Mouse (Mus musculus): ENCODE results near the gene AA986860. TPM values are rescaled to one million over a fixed set of nuclear protein-coding genes. Genes with fewer than 3 reads are reported as not detected.
A peak's percentile ranks its signal among the peaks of the same experiment; 100 is the strongest.

AA986860 gene
- 0.33 and 0.45 TPM in 2 replicates for polyA plus RNA-seq (2016; fragmentation: Nextera tagmentation; extraction: Ambion mirVana)

DNA sequence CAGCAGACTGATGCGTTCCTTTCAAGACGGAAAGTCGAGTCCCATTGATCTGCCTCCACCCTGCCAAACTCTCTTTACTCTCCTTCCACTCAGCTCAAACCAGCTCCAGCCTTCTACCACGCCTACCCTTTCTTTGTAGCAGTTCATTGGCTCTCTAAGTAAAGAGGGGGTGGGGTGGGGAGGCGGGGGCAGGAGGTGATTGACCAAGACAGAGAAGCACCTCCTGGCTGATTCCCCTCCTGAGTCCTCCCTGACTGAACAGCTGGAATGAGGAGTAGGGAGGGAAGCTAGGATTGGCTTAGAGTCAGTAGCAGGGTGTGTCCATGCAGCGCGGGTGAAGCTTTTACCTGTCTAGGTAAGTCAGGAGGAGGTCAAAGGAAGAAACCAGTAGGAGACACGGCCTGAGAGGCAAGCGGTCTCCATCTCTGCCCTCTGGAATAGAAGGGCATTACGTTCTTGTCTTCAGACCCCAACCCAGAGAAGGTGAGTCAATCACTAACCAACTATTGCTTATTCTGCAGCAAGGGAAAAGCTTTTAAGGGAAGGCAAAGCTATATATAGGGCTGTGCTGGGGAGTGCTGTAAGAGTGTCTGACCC lies at the start of gene AA986860:
AA986860 (plus strand) TSS at position 236 of the 597 bp plus-strand sequence.
- Histone ChIP-seq H3K4me2 (peak within 1 kb of the TSS; percentile 31), H3K9me3 (no peaks in the 10 kb centered on the region), H3K27me3 (no peaks in the 10 kb centered on the region), H3K4me3 (replicated peaks) (no peak within 1 kb of the TSS), H3K9ac (no peak within 1 kb of the TSS), H3K4me1 (peaks cover 9% of the 10 kb centered on the region), H3K27ac (no peak within 1 kb of the TSS), H3K36me3 (replicated peaks) (no peaks in the 10 kb centered on the region)
- peak; percentile 53; the same call in 1 of the 2 replicates for ATAC-seq (ENCODE audit: low FRiP score)
- WGBS: 5% methylated on average over 10 of the region's 10 CpGs

DNA sequence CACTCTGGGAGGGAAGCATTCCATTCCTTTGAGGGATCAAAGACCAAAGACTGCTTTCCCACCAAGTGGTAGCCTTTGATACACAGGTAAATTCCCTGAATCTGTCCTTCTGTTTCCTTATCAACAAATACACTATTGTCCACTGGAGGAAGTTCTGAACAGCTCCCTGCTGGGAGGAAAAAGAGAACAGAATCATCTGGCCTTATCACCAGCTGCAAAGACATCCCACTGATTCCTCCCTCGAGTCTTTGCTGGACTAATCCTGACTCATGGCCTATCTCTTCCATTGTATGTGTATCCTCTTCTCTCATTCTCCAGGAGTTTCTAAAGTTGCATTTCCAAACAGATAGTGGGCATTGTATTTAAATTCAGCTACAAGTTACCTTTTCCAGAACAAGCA lies 47.9 kb upstream of the AA986860 start:
- Histone ChIP-seq H3K9me3 (0 out of 2 replicates have a peak, but pooled peaks cover 3% of the 10 kb centered on the region), H3K4me3 (replicated peaks) (no peak overlapping the region), H3K27ac (no peak overlapping the region), H3K4me1 (no peaks in the 10 kb centered on the region), H3K27me3 (no peaks in the 10 kb centered on the region), H3K36me3 (replicated peaks) (no peaks in the 10 kb centered on the region), H3K9ac (no peak overlapping the region), H3K4me2 (no peak overlapping the region)
- 33% methylated on average over 1 of the region's 1 CpGs for WGBS
- no peak for ATAC-seq (ENCODE audit: low FRiP score)

DNA sequence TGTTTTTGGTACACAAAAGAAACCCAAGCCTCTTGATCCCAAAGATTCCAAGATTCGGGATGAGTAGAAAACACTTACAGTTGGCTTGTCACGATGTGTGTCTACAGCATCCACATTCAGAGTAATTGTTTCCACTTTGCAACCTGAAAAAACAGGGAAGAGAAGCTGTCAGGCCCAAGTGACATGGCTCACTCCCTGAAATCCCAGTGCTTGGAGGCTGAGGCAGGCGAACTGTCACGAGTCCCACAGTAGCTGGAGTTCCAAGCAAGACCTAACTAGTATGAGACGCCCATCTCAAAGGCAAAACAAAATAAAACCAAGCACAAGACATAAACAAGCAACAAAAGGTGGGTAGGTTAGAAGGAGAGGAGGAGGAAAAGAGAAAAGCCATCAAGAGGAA lies 33.2 kb upstream of the AA986860 start:
- Histone ChIP-seq H3K4me1 (no peaks in the 10 kb centered on the region), H3K9ac (no peak overlapping the region), H3K36me3 (replicated peaks) (peaks cover 59% of the 10 kb centered on the region), H3K9me3 (no peaks in the 10 kb centered on the region), H3K27ac (no peak overlapping the region), H3K27me3 (no peaks in the 10 kb centered on the region), H3K4me3 (replicated peaks) (no peak overlapping the region), H3K4me2 (no peak overlapping the region)
- 89% methylated on average over 5 of the region's 5 CpGs for WGBS
- ATAC-seq (ENCODE audit: low FRiP score): no peak

DNA sequence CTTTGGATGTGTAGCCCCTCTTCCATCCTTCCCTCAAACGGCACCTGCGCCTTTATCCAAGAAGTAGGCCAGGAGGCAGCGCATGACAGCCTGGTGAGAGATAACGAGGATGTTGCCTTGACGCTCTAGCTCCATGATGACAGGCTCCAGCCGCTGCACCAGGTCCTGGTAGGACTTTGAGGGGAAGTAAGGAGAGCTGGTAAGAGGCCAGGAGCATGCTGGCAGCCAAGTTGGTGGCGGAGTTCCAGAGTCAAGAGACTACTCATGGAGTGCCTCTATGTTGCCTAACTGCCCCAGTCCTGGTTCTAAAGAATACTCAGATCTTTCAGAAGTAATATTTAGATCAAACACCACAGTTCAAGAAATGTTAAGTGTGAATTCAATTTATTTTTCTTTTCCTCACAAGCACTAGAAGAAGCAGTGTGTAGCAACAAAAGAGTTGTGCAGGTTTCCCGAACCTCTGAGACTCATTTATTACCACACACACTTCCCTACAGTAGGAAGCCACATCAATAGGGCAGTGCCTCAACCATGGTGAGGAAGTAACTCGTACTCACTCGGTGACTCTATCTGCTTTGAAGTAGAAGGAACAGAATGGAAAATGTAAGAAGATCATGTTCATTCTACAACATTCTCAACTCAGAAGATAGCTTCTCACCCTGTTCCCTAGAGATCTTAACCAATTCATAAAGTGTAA lies 31.7 kb upstream of the AA986860 start:
- Histone ChIP-seq H3K36me3 (replicated peaks) (peaks cover 59% of the 10 kb centered on the region), H3K4me2 (no peak overlapping the region), H3K9me3 (no peaks in the 10 kb centered on the region), H3K27me3 (no peaks in the 10 kb centered on the region), H3K4me3 (replicated peaks) (no peak overlapping the region), H3K27ac (no peak overlapping the region), H3K4me1 (no peaks in the 10 kb centered on the region), H3K9ac (no peak overlapping the region)
- WGBS: 88% methylated on average over 10 of the region's 10 CpGs
- no peak for ATAC-seq (ENCODE audit: low FRiP score)

DNA sequence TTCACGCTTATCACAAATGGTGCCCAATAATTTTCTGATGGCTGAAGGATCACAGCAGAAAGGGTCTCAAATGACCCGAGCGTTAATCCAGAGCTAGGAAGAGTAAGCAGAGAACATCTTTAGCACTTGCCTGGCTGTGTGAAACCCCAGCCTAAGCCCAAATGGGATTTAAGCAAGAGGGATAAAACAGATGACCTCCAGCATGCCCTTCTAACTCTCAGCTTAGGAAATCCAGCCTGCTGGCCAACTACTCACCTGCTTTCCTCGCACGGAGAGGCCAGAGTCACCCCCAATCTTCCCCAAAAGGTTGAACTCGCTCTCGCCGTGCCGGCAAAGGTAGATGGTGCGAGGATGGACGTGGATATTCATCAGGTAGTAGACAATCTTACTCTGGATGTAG lies 29.8 kb upstream of the AA986860 start:
- WGBS: 97% methylated on average over 11 of the region's 11 CpGs
- H3K36me3 ChIP-seq (replicated peaks): peaks cover 62% of the 10 kb centered on the region
- no peak overlapping the region for H3K9ac ChIP-seq
- no peaks in the 10 kb centered on the region for H3K4me1 ChIP-seq
- H3K27me3 ChIP-seq: no peaks in the 10 kb centered on the region
- no peak for ATAC-seq (ENCODE audit: low FRiP score)
- no peak overlapping the region for H3K27ac ChIP-seq
- no peak overlapping the region for H3K4me2 ChIP-seq
- no peaks in the 10 kb centered on the region for H3K9me3 ChIP-seq
- no peak overlapping the region for H3K4me3 ChIP-seq (replicated peaks)

DNA sequence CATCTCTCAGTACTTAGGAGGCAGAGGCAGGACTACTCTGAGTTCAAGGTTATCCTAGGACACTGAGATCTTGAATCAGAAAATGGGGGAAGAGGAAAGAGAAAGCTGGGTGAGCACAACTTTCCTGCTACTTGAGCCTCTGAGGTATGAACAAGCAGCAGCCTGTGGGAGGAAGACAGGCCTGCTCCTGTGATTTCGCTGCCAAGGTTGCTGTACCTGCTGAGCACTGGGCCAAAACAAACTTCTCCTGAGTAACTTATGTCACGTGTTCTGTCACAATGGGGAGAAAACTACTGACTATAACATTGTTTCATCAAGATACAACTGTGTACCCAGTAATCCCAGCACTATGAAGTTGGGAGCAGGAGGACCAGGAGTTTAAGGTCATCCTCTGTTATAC lies 28.2 kb upstream of the AA986860 start:
- no peak overlapping the region for H3K4me3 ChIP-seq (replicated peaks)
- no peak overlapping the region for H3K4me2 ChIP-seq
- H3K36me3 ChIP-seq (replicated peaks): peaks cover 52% of the 10 kb centered on the region
- WGBS: 84% methylated on average over 2 of the region's 2 CpGs
- H3K9me3 ChIP-seq: no peaks in the 10 kb centered on the region
- no peak overlapping the region for H3K27ac ChIP-seq
- ATAC-seq (ENCODE audit: low FRiP score): no peak
- no peaks in the 10 kb centered on the region for H3K27me3 ChIP-seq
- no peaks in the 10 kb centered on the region for H3K4me1 ChIP-seq
- H3K9ac ChIP-seq: no peak overlapping the region

DNA sequence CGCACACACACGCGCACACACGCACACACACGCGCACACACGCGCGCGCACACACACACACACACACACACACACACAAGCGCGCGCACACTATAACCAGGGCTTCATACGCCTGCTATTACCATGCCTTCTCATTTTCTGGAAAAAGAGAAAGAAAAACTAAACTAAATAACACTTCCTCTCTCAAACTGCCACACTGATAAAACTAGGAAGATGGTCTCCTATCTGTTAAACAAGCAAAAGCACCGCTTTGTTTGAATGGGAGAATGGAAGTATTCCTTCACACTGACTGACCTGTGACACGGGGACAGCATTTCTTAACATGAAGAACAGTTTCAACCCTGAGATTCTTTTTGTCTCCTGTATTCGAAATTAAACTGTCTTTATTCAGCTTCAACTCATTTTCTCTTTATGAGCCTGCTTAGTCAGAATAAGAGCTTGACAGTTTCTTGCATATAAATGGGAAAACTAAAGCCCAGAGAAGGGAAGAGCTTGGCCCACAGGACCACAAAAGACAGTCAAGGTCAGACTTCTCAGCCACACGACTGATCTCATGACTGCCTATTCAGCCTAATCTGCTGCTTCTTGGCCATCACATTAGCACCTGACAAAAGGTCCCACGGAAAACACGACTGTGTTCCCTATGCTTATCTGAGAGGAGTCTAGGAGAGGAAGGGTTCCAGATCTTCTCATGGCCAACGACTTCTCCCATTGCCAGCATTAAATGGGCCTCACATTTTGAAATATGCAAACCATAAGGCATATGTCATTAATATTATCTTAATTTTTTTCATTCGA lies 21.3 kb upstream of the AA986860 start:
- Histone ChIP-seq H3K36me3 (replicated peaks) (peaks cover 14% of the 10 kb centered on the region), H3K4me1 (peaks cover 6% of the 10 kb centered on the region; the same call in 1 of the 2 replicates), H3K9ac (no peak overlapping the region), H3K4me3 (replicated peaks) (no peak overlapping the region), H3K27ac (no peak overlapping the region), H3K4me2 (no peak overlapping the region), H3K27me3 (no peaks in the 10 kb centered on the region), H3K9me3 (no peaks in the 10 kb centered on the region)
- no peak for ATAC-seq (ENCODE audit: low FRiP score)
- WGBS: 89% methylated on average over 22 of the region's 22 CpGs

DNA sequence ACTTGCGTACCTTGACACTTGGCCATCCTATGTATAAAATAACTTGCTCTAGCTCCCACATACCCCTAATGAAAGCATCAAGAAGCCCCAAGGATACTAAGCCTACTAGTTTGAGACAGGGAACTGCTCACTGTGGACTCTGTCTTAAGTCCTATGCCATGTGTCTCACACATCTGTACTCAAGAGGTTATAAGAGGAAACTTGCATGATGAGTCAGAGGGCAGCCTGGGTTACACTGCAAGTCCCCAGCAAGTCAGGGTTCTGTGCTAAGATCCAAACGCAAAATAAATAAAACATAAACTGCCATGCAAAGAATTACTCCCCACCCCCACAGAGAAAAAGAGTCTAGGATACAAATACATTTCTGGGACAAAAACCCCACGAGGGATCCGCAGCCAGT lies 17.7 kb upstream of the AA986860 start:
- Histone ChIP-seq H3K36me3 (replicated peaks) (peaks cover under 1% of the 10 kb centered on the region; the same call in 1 of the 2 replicates), H3K27me3 (no peaks in the 10 kb centered on the region), H3K4me2 (no peak overlapping the region), H3K9ac (no peak overlapping the region), H3K9me3 (no peaks in the 10 kb centered on the region), H3K27ac (no peak overlapping the region), H3K4me3 (replicated peaks) (no peak overlapping the region), H3K4me1 (peaks cover 19% of the 10 kb centered on the region)
- 73% methylated on average over 4 of the region's 4 CpGs for WGBS
- ATAC-seq (ENCODE audit: low FRiP score): no peak

DNA sequence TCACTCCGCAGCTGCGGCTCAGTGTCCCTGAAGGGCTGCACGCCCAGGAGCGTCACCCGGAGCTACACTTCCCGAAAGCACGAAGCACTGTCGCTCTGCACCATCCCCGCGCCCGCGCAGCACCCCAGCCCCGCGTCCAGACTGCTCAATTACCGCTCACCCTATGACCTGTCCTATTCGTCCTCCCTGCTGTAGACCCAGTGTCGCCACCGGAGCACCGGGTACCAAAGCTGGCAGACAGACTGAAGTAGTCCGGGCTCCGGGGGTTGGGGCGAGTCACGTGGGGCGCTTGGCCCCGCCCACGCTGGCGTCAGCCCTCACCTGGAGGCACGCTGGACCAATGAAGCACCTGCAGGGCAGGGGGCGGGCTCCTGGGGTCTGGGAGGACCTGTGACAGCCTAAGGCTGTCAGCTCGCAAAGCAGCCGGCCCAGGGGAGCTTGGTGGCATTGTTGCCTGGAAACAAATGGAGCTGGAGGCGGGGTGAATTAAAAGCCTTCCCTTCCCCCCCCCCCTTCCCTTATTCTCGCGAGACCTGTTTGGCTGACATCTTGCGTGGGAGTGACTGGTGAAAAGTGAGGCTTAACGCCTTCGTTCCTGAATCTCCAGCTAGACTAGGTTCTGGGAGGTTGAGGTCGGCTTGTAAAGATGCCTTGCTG lies 16.1 kb upstream of the AA986860 start, which contains the start of gene Gm29427:
Gm29427 (minus strand) TSS at position 239 of the 657 bp plus-strand sequence.
- no peaks in the 10 kb centered on the region for H3K27me3 ChIP-seq
- H3K27ac ChIP-seq: peak within 1 kb of the TSS; percentile 81
- ATAC-seq (ENCODE audit: low FRiP score): peak; percentile 92
- H3K36me3 ChIP-seq (replicated peaks): peaks cover 6% of the 10 kb centered on the region; the same call in 1 of the 2 replicates
- peak within 1 kb of the TSS; percentile 95 for H3K9ac ChIP-seq
- H3K4me3 ChIP-seq (replicated peaks): peak within 1 kb of the TSS; percentile 87
- H3K4me2 ChIP-seq: peak within 1 kb of the TSS; percentile 98
- H3K9me3 ChIP-seq: no peaks in the 10 kb centered on the region
- peaks cover 25% of the 10 kb centered on the region for H3K4me1 ChIP-seq
- under 1% methylated on average over 38 of the region's 38 CpGs for WGBS

DNA sequence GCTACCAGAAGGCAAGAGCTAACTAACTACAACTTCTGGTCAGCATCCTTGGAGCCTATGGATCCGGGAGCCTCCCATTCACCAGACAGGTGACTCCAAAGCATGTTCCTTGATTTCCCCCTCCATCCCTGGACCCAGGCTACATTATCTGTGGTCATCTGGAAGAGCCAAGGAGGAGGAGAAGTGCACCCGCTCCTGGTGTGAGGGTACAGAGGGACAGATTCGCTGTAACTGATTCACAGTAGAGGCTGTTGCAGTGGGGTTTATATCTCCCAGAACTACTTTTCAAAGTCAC lies 15.6 kb upstream of the AA986860 start:
- Histone ChIP-seq H3K36me3 (replicated peaks) (peaks cover 6% of the 10 kb centered on the region; the same call in 1 of the 2 replicates), H3K27me3 (no peaks in the 10 kb centered on the region), H3K27ac (peak overlapping the region; percentile 47), H3K9me3 (no peaks in the 10 kb centered on the region), H3K4me2 (peak overlapping the region; percentile 98), H3K4me3 (replicated peaks) (peak overlapping the region; percentile 87), H3K9ac (peak overlapping the region; percentile 95), H3K4me1 (peaks cover 25% of the 10 kb centered on the region)
- WGBS: 0% methylated on average over 3 of the region's 3 CpGs
- ATAC-seq (ENCODE audit: low FRiP score): peak; percentile 18

DNA sequence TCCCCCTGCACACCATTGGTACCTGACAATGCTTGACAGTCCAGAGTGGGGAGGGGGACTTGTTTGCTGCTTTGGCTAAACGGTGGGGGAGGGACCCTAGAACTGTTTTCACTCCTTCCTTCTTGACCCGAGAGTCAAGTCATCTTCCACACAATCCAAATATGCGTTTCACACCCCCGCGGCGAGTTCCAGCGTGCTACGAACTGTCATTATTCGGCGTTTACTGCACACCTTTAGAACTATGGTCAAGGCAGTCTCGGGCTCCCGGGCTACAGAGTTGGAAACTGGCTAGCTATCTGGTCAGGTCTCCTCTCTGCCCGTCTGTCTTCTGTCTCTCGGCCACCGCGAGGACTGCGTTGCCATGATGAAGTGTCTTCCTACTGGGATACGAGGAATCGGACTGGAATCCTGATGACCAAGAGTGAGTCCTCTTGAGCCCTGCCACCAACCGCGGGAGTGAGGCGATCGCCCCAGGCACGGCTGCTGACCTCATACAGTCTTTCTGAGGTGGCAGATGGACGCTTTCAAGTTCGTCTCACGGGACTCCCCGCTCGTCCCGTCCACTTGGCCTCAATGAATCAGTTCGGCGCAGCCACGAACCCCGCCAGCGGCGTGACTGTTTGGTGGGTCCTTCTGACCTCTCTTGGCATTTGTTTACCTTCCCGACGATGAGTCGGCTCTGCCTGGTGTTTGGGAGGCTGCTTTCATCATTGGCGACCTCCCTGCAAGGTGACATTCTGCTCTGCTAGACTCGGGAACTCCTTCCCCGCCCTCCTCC lies 15.1 kb upstream of the AA986860 start:
- Histone ChIP-seq H3K27ac (peak overlapping the region; percentile 81), H3K4me1 (peaks cover 25% of the 10 kb centered on the region), H3K36me3 (replicated peaks) (peaks cover 6% of the 10 kb centered on the region; the same call in 1 of the 2 replicates), H3K4me2 (peak overlapping the region; percentile 98), H3K27me3 (no peaks in the 10 kb centered on the region), H3K9ac (peak overlapping the region; percentile 95), H3K4me3 (replicated peaks) (peak overlapping the region; percentile 87), H3K9me3 (no peaks in the 10 kb centered on the region)
- WGBS: under 1% methylated on average over 42 of the region's 42 CpGs
- peak; percentile 7; the same call in 1 of the 2 replicates for ATAC-seq (ENCODE audit: low FRiP score)

All from forebrain, embryonic 12.5 days (tissue).